Mouse (Mus musculus) bone marrow, adult 2 months (tissue): ENCODE results near the gene Gm3417.

Experiments used
- CTCF ChIP-seq: fragments of 200-500 bp; IDR thresholded peaks from 2 replicates; pipeline ENCODE4 v1.5.1; 2011; ENCODE audit warnings: low read length, control low read depth; ENCODE audit not compliant: control insufficient read depth, insufficient read depth
- POLR2A ChIP-seq: fragments of 200-500 bp; IDR thresholded peaks from 2 replicates; pipeline ENCODE4 v1.6.1; 2011; ENCODE audit warnings: low read depth, mild to moderate bottlenecking, control low read depth, low read length, borderline replicate concordance; ENCODE audit not compliant: control insufficient read depth

- TF ChIP-seq POLR2A: no peak
- no peak for TF ChIP-seq CTCF
These were observed 64.2 kb downstream of the Gm3417 start for GRCm38 (mm10) chr17:14914401-14914800.
